Mouse (Mus musculus) forebrain, postnatal 0 days (tissue): ENCODE measurements around the gene Lmbr1. TPM values are rescaled to one million over a fixed set of nuclear protein-coding genes. Genes with fewer than 3 reads are reported as not detected.

Source experiments
- ATAC-seq: fragments of 200-750 bp; cut with Nextera tagmentation; 2 replicates; pipeline ENCODE4 v1.8.0; 2017; ENCODE audit warnings: mild to moderate bottlenecking, moderate library complexity
- DNase-seq: peaks from one replicate; pipeline ENCODE4 v3.0.0-alpha.2; 2015
- H3K27ac ChIP-seq: fragments of 300-500 bp; sonication (generic); 2 replicates; pipeline ENCODE4 v1.5.1; 2014; ENCODE audit warnings: low read depth, mild to moderate bottlenecking, antibody characterized with exemption, low read length, moderate library complexity, mixed read lengths
- H3K27me3 ChIP-seq: fragments of 300-500 bp; sonication (generic); 2 replicates; pipeline ENCODE4 v1.6.1; 2014; ENCODE audit warnings: mild to moderate bottlenecking, low read length, mixed read lengths; ENCODE audit not compliant: insufficient read depth
- H3K36me3 ChIP-seq: fragments of 300-500 bp; sonication (generic); 2 replicates; pipeline ENCODE4 v1.6.1; 2014; ENCODE audit warnings: mild to moderate bottlenecking, moderate library complexity; ENCODE audit not compliant: insufficient read depth
- H3K4me1 ChIP-seq: fragments of 300-500 bp; sonication (generic); 2 replicates; pipeline ENCODE4 v1.6.1; 2014; ENCODE audit warnings: antibody characterized with exemption; ENCODE audit not compliant: insufficient read depth
- H3K4me2 ChIP-seq: fragments of 300-500 bp; sonication (generic); 2 replicates; pipeline ENCODE4 v1.6.1; 2014; ENCODE audit warnings: low read depth, mild to moderate bottlenecking, moderate library complexity
- H3K4me3 ChIP-seq: fragments of 300-500 bp; sonication (generic); 2 replicates; pipeline ENCODE4 v1.5.1; 2014; ENCODE audit warnings: low read depth, low read length, mixed read lengths
- H3K9ac ChIP-seq: fragments of 300-500 bp; sonication (generic); 2 replicates; pipeline ENCODE4 v1.6.1; 2014; ENCODE audit warnings: mild to moderate bottlenecking
- H3K9me3 ChIP-seq: fragments of 300-500 bp; sonication (generic); 2 replicates; pipeline ENCODE4 v1.6.1; 2016; ENCODE audit warnings: low read length
- CTCF ChIP-seq: sonication (generic); IDR thresholded peaks from 2 replicates; pipeline ENCODE4 v1.5.1; 2016; ENCODE audit warnings: antibody characterized with exemption, control low read depth, low read depth
- WGBS: fragments of 180-500 bp; shearing (Covaris S2); extraction: QIAGEN DNeasy Blood & Tissue Kit; methylation state at CpG from one replicate; pipeline ENCODE4 v1.1.7; 2014; 5-methylcytosine and 5-hydroxymethylcytosine counted together
- polyA plus RNA-seq: library from polyadenylated mRNA; unstranded; fragments of >200 nt; fragmentation: Nextera tagmentation; extraction: Ambion mirVana; gene quantifications from 2 replicates; pipeline ENCODE4 v1.2.1, GENCODE M21; 2015
- total RNA-seq: library from RNA; depleted of rRNA; stranded (reverse); fragments of >200 nt; gene quantifications from 2 replicates; pipeline ENCODE4 v1.2.3, GENCODE M21; 2014

The Lmbr1 gene
- total and polyA plus RNA-seq, 2 experiments from 2014 or later = 41.4 to 41.5 TPM

DNA sequence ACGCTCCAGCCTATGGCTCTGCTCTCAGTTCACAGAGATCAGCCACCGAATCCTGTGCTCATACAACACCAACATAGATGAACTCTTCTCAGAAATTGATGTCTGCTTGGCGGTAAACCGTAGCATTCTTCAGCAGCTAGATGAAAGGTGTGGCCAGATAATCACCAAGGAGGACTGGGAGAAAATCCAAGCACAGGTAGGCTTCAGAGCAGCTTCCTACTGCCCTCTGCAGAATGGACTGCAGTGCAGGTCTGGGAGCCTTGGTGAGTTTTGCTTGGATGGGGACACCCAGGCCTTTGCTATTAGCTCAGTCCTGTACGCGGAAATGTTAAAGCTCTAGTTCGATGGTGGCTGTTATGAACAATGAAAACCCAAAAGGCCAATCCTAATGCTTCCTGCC is 154.1 kb downstream of the Lmbr1 start:
- H3K4me3 ChIP-seq = no peak overlapping the region
- peaks cover 9% of the 10 kb centered on the region; the same call in 1 of the 2 replicates for H3K36me3 ChIP-seq
- H3K27me3 ChIP-seq = no peaks in the 10 kb centered on the region
- H3K9ac ChIP-seq = no peak overlapping the region
- no peak overlapping the region for H3K4me2 ChIP-seq
- 92% methylated on average over 7 of the region's 7 CpGs for WGBS
- no peak for TF ChIP-seq CTCF
- DNase-seq (no peak), ATAC-seq (no peak)
- no peaks in the 10 kb centered on the region for H3K4me1 ChIP-seq
- H3K27ac ChIP-seq = no peak overlapping the region
- H3K9me3 ChIP-seq = no peaks in the 10 kb centered on the region

- DNase-seq (no peak), ATAC-seq (no peak)
- H3K9ac ChIP-seq = no peak overlapping the region
- WGBS = 93% methylated on average over 3 of the region's 3 CpGs
- no peaks in the 10 kb centered on the region for H3K9me3 ChIP-seq
- H3K27ac ChIP-seq = no peak overlapping the region
- TF ChIP-seq CTCF = no peak
- H3K36me3 ChIP-seq = no peaks in the 10 kb centered on the region
- no peaks in the 10 kb centered on the region for H3K27me3 ChIP-seq
- H3K4me3 ChIP-seq = no peak overlapping the region
- H3K4me1 ChIP-seq = no peaks in the 10 kb centered on the region
- H3K4me2 ChIP-seq = no peak overlapping the region
Observed at GRCm38 (mm10) chr5:29217997-29218396, 160.2 kb downstream of the Lmbr1 start.

GRCm38 (mm10) chr5:29211980-29212555 is 166.1 kb downstream of the Lmbr1 start:
- H3K9ac ChIP-seq = no peak overlapping the region
- TF ChIP-seq CTCF = no peak
- no peaks in the 10 kb centered on the region for H3K27me3 ChIP-seq
- H3K4me1 ChIP-seq = no peaks in the 10 kb centered on the region
- H3K27ac ChIP-seq = no peak overlapping the region
- DNase-seq (no peak), ATAC-seq (no peak)
- no peak overlapping the region for H3K4me3 ChIP-seq
- 74% methylated on average over 4 of the region's 4 CpGs for WGBS
- H3K36me3 ChIP-seq = no peaks in the 10 kb centered on the region
- H3K9me3 ChIP-seq = no peaks in the 10 kb centered on the region
- no peak overlapping the region for H3K4me2 ChIP-seq

DNA sequence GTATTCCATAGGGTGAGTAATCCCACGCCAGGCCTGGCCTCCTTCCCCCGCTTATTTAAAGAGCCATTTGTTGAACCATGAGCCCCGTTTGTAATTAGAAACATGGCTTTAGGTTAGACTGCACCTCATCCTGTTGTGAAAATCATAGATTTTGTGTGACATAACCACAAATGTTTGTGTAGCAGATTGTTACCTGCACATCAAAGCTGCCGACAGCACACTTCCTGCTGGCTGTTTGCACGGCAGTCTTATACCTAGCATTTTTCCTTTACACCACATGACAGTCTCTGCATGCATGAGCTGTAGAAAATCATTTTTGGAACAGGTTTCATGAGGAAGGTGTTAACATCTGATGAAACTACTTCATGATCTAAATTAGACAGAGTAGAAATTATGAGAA is 172.5 kb downstream of the Lmbr1 start:
- no peak overlapping the region for H3K27ac ChIP-seq
- H3K27me3 ChIP-seq = no peaks in the 10 kb centered on the region
- no peak overlapping the region for H3K4me2 ChIP-seq
- H3K4me3 ChIP-seq = no peak overlapping the region
- H3K9ac ChIP-seq = no peak overlapping the region
- ATAC-seq (no peak), DNase-seq (no peak)
- no peaks in the 10 kb centered on the region for H3K9me3 ChIP-seq
- 83% methylated on average over 5 of the region's 5 CpGs for WGBS
- TF ChIP-seq CTCF = no peak
- peaks cover 8% of the 10 kb centered on the region for H3K36me3 ChIP-seq
- no peaks in the 10 kb centered on the region for H3K4me1 ChIP-seq

DNA sequence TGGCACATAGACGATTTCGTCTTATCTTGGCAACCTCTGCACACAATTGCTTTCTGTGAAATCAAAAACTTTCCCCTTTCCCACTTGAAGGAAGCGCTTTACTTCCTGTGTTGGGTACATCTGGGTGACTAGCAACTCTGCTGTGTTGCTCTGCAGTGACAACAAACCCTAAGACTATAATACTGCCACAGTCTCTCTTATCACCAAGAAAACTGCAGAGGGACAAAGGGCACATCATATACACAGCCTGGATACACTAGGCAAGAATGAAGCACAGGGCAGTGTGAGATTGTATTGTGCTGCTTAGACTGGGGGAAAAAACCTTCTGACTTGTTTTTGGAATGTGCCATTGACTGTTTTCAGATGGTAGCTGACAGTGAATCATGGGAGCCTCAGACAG is 178.3 kb downstream of the Lmbr1 start:
- no peak overlapping the region for H3K9ac ChIP-seq
- H3K27ac ChIP-seq = no peak overlapping the region
- H3K4me1 ChIP-seq = no peaks in the 10 kb centered on the region
- DNase-seq = no peak
- no peak for ATAC-seq
- H3K4me3 ChIP-seq = no peak overlapping the region
- H3K4me2 ChIP-seq = no peak overlapping the region
- no peaks in the 10 kb centered on the region for H3K27me3 ChIP-seq
- 87% methylated on average over 3 of the region's 3 CpGs for WGBS
- H3K9me3 ChIP-seq = no peaks in the 10 kb centered on the region
- H3K36me3 ChIP-seq = peaks cover 4% of the 10 kb centered on the region; the same call in 1 of the 2 replicates
- TF ChIP-seq CTCF = no peak

GRCm38 (mm10) chr5:29198960-29199488 is 179.2 kb downstream of the Lmbr1 start:
- H3K4me3 ChIP-seq = no peak overlapping the region
- no peaks in the 10 kb centered on the region for H3K9me3 ChIP-seq
- H3K27me3 ChIP-seq = no peaks in the 10 kb centered on the region
- DNase-seq = no peak
- no peak overlapping the region for H3K4me2 ChIP-seq
- H3K36me3 ChIP-seq = peaks cover 4% of the 10 kb centered on the region; the same call in 1 of the 2 replicates
- no peaks in the 10 kb centered on the region for H3K4me1 ChIP-seq
- H3K27ac ChIP-seq = no peak overlapping the region
- H3K9ac ChIP-seq = no peak overlapping the region
- ATAC-seq = no peak
- WGBS = 48% methylated on average over 4 of the region's 4 CpGs
- TF ChIP-seq CTCF = no peak

DNA sequence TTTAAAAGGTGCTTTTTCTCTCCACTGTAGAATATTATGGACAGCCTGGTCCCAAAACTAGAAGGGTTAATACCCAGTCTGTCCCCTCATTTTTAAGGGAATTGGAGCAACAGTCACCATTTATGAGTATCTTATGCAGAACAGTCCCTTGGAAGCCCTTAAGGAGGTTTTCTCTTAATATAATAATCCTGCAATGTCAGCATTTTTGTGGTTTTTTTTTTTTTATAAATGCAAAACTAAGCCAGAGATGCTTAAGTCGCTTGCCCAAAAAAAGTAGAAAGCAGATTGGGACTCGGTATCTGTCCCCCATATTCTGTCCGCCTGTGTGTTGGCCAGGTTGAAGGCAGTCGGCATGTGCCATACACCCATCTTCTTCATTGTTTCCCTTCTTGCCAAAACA is 181.0 kb downstream of the Lmbr1 start:
- ATAC-seq = no peak
- no peaks in the 10 kb centered on the region for H3K9me3 ChIP-seq
- no peak for TF ChIP-seq CTCF
- H3K27ac ChIP-seq = no peak overlapping the region
- H3K4me3 ChIP-seq = no peak overlapping the region
- no peaks in the 10 kb centered on the region for H3K36me3 ChIP-seq
- H3K4me1 ChIP-seq = no peaks in the 10 kb centered on the region
- no peak for DNase-seq
- H3K4me2 ChIP-seq = no peak overlapping the region
- no peak overlapping the region for H3K9ac ChIP-seq
- no peaks in the 10 kb centered on the region for H3K27me3 ChIP-seq
- WGBS = 85% methylated on average over 4 of the region's 4 CpGs
